Mouse (Mus musculus) embryonic facial prominence, embryonic 10.5 days (tissue): ENCODE results near the gene Pip. TPM values are rescaled to one million over a fixed set of nuclear protein-coding genes. Genes with fewer than 3 reads are reported as not detected.

ENCODE experiments used
- DNase-seq: peaks from one replicate; pipeline ENCODE4 v3.0.0-alpha.2; 2017; ENCODE audit warnings: low spot score
- H3K27ac ChIP-seq: fragments of 300-500 bp; sonication (generic); replicated peaks from 2 replicates; pipeline ENCODE4 v1.5.1; 2016; ENCODE audit warnings: mild to moderate bottlenecking
- H3K27me3 ChIP-seq: fragments of 300-500 bp; sonication (generic); replicated peaks from 2 replicates; pipeline ENCODE4 v1.6.1; 2016; ENCODE audit warnings: low read depth, mild to moderate bottlenecking; ENCODE audit not compliant: poor library complexity, severe bottlenecking
- H3K36me3 ChIP-seq: fragments of 300-500 bp; sonication (generic); replicated peaks from 2 replicates; pipeline ENCODE4 v1.6.1; 2016; ENCODE audit warnings: mild to moderate bottlenecking, moderate library complexity
- H3K4me1 ChIP-seq: fragments of 300-500 bp; sonication (generic); 2 replicates; pipeline ENCODE4 v1.6.1; 2016
- H3K4me3 ChIP-seq: fragments of 300-500 bp; sonication (generic); 2 replicates; pipeline ENCODE4 v1.5.1; 2016; ENCODE audit warnings: mild to moderate bottlenecking, moderate library complexity
- H3K9me3 ChIP-seq: fragments of 300-500 bp; sonication (generic); 2 replicates; pipeline ENCODE4 v1.6.1; 2016; ENCODE audit warnings: mild to moderate bottlenecking
- WGBS: fragments of 180-500 bp; shearing (Covaris S2); methylation state at CpG from one replicate; pipeline ENCODE4 v1.1.7; 2016; 5-methylcytosine and 5-hydroxymethylcytosine counted together
- polyA plus RNA-seq: library from polyadenylated mRNA; unstranded; fragments of >200 nt; fragmentation: Nextera tagmentation; extraction: Ambion mirVana; gene quantifications from 2 replicates; pipeline ENCODE4 v1.2.1, GENCODE M21; 2016

Gene Pip
- not detected in 2 replicates for polyA plus RNA-seq

- Histone ChIP-seq H3K27ac (no peak within 1 kb of the TSS), H3K27me3 (no peaks in the 10 kb centered on the region), H3K4me1 (no peaks in the 10 kb centered on the region), H3K9me3 (no peaks in the 10 kb centered on the region), H3K4me3 (no peak within 1 kb of the TSS), H3K36me3 (no peaks in the 10 kb centered on the region)
- 80% methylated on average over 2 of the region's 2 CpGs for WGBS
- no peak for DNase-seq
Observed at GRCm38 (mm10) chr6:41847235-41847634, at the start of gene Pip. TSS of gene Pip (plus strand) at chr6:41847535.

- no peak overlapping the region for H3K27ac ChIP-seq
Observed at GRCm38 (mm10) chr6:41824086-41824485, 23.2 kb upstream of the Pip start.

GRCm38 (mm10) chr6:41829516-41829915, 17.8 kb upstream of the Pip start:
- Histone ChIP-seq H3K27ac (no peak overlapping the region), H3K9me3 (no peaks in the 10 kb centered on the region), H3K27me3 (no peaks in the 10 kb centered on the region), H3K4me3 (no peak overlapping the region), H3K36me3 (no peaks in the 10 kb centered on the region), H3K4me1 (no peaks in the 10 kb centered on the region)
- 88% methylated on average over 2 of the region's 2 CpGs for WGBS
- DNase-seq: no peak

More at GRCm38 (mm10) chr6:41824086-41824485, 23.2 kb upstream of the Pip start:
- Histone ChIP-seq H3K4me1 (no peaks in the 10 kb centered on the region), H3K36me3 (no peaks in the 10 kb centered on the region), H3K27me3 (no peaks in the 10 kb centered on the region), H3K4me3 (no peak overlapping the region), H3K9me3 (no peaks in the 10 kb centered on the region)
- no peak for DNase-seq

GRCm38 (mm10) chr6:41852689-41853088, 5.4 kb downstream of the Pip start, which contains the start of gene Sval2:
TSS of gene Sval2 (plus strand) at chr6:41852989.
- Histone ChIP-seq H3K9me3 (no peaks in the 10 kb centered on the region), H3K36me3 (no peaks in the 10 kb centered on the region), H3K27me3 (no peaks in the 10 kb centered on the region), H3K27ac (no peak within 1 kb of the TSS), H3K4me3 (no peak within 1 kb of the TSS), H3K4me1 (no peaks in the 10 kb centered on the region)
- WGBS: 87% methylated on average over 3 of the region's 3 CpGs
- no peak for DNase-seq

GRCm38 (mm10) chr6:41864038-41864437, 16.7 kb downstream of the Pip start:
- Histone ChIP-seq H3K27me3 (no peaks in the 10 kb centered on the region), H3K9me3 (no peaks in the 10 kb centered on the region), H3K36me3 (no peaks in the 10 kb centered on the region), H3K4me3 (no peak overlapping the region), H3K4me1 (no peaks in the 10 kb centered on the region), H3K27ac (no peak overlapping the region)
- WGBS: 86% methylated on average over 2 of the region's 2 CpGs
- no peak for DNase-seq

Other genes with a start within 250 kb of the Pip start
- 16.8 and 18.3 TPM in 2 replicates for gene Ephb6, start 242.1 kb upstream of the Pip start, polyA plus RNA-seq
- 0.36 and 0.45 TPM in 2 replicates for gene Trpv6, start 211.1 kb upstream of the Pip start, polyA plus RNA-seq
- not detected in 2 replicates for gene Trpv5, start 166.8 kb upstream of the Pip start, polyA plus RNA-seq
- not detected in 2 replicates for gene Llcfc1, start 163.1 kb upstream of the Pip start, polyA plus RNA-seq
- 5.8 and 6.2 TPM in 2 replicates for gene Kel, start 143.2 kb upstream of the Pip start, polyA plus RNA-seq
- gene Olfr459, start 72.4 kb upstream of the Pip start, polyA plus RNA-seq: not detected in 2 replicates
- not detected in 2 replicates for gene Sval2, start 5.5 kb downstream of the Pip start, polyA plus RNA-seq
- not detected in 2 replicates for gene Sval1, start 104.1 kb downstream of the Pip start, polyA plus RNA-seq
- not detected in 2 replicates for gene Sval3, start 120.6 kb downstream of the Pip start, polyA plus RNA-seq
- gene Sva, start 190.9 kb downstream of the Pip start, polyA plus RNA-seq: not detected in 2 replicates